Mouse (Mus musculus) olfactory bulb, adult 2 months (tissue): ENCODE results near the gene Gpr176. TPM values are rescaled to one million over a fixed set of nuclear protein-coding genes. Genes with fewer than 3 reads are reported as not detected.
A peak's percentile ranks its signal among the peaks of the same experiment; 100 is the strongest.

Experiments used
- H3K27ac ChIP-seq: fragments of 200-500 bp; 2 replicates; pipeline ENCODE4 v1.5.1; 2012; ENCODE audit warnings: low read depth, low read length; ENCODE audit not compliant: insufficient read depth
- H3K4me1 ChIP-seq: fragments of 200-500 bp; 2 replicates; pipeline ENCODE4 v1.6.1; 2012; ENCODE audit warnings: low read length; ENCODE audit not compliant: control insufficient read depth, insufficient read depth
- H3K4me3 ChIP-seq: fragments of 200-500 bp; 2 replicates; pipeline ENCODE4 v1.5.1; 2012; ENCODE audit warnings: mild to moderate bottlenecking, low read depth, low read length, moderate library complexity; ENCODE audit not compliant: insufficient read depth
- CTCF ChIP-seq: fragments of 200-500 bp; IDR thresholded peaks from 2 replicates; pipeline ENCODE4 v1.5.1; 2012; ENCODE audit warnings: low read depth, mild to moderate bottlenecking, low read length, moderate library complexity; ENCODE audit not compliant: insufficient read depth
- POLR2A ChIP-seq: fragments of 200-500 bp; IDR thresholded peaks from 2 replicates; pipeline ENCODE4 v1.6.1; 2012; ENCODE audit warnings: mild to moderate bottlenecking, low read depth, low read length, moderate library complexity; ENCODE audit not compliant: insufficient read depth
- WGBS: fragments of 180-500 bp; shearing (Covaris S2); methylation state at CpG from one replicate; pipeline ENCODE4 v1.1.7; 2018; 5-methylcytosine and 5-hydroxymethylcytosine counted together
- polyA plus RNA-seq: library from polyadenylated mRNA; stranded (reverse); fragments of >200 nt; gene quantifications from 2 replicates; pipeline ENCODE4 v1.2.4, GENCODE M21; 2012; ENCODE audit warnings: low replicate concordance; ENCODE audit not compliant: missing spikeins, insufficient read depth, insufficient read length

Gpr176 gene
- polyA plus RNA-seq, 1 experiment = not detected

GRCm38 (mm10) chr2:118401834-118402727 is 28.9 kb upstream of the Gpr176 start:
- peaks cover 9% of the 10 kb centered on the region for H3K4me1 ChIP-seq
- no peak for TF ChIP-seq CTCF
- H3K27ac ChIP-seq = 0 out of 2 replicates have a peak overlapping the region, but pooled peaks have one; percentile 62
- 51% methylated on average over 5 of the region's 5 CpGs for WGBS
- no peak overlapping the region for H3K4me3 ChIP-seq

DNA sequence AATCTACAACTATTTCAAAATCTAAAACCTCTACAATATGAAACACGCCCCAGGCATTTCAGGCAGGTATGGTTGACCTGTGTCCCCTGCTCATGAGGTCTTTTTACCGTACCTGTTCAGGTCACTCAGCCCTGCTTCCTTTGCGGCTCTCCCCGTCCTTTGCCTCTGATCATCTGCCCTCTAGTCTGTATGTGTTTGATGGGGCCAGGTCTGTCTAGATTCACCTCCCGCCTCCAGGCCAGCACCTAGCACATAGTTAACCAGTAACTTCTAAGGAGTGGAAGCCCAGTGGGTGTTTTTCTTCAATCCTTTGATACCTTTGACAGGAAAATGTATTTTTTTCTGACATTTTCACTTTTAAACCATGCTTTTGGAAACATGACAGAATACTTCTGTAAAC is 26.5 kb upstream of the Gpr176 start:
- 95% methylated on average over 5 of the region's 5 CpGs for WGBS

DNA sequence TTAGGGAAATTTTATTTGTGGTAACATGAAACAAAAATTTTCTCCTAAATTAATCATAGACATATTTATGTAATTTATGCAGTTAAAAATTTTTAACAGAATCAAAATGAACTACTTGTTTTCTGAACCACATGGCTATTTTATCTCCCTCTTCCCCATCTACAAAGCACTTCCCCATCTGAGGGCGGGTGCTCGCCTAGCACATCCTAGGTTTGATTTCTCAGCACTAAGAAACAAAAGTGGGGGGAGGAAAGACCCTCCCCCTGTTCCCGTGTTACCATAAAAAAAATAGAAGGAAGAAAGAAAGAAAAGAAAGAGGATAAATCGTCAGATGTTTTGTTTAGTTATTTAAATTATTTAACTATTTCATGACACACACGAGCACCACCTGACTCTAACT is 18.0 kb upstream of the Gpr176 start:
- whole genome bisulfite sequencing = 68% methylated on average over 5 of the region's 5 CpGs
- no peak overlapping the region for H3K4me3 ChIP-seq
- TF ChIP-seq CTCF = no peak
- no peak for TF ChIP-seq POLR2A
- no peak overlapping the region for H3K27ac ChIP-seq
- H3K4me1 ChIP-seq = 0 out of 2 replicates have a peak, but pooled peaks cover 3% of the 10 kb centered on the region

More for the DNA sequence above, 26.5 kb upstream of the Gpr176 start:
- Histone ChIP-seq H3K4me3 (no peak overlapping the region), H3K4me1 (peaks cover 9% of the 10 kb centered on the region), H3K27ac (no peak overlapping the region)
- TF ChIP-seq POLR2A (no peak), CTCF (no peak)

GRCm38 (mm10) chr2:118390072-118390471 is 16.9 kb upstream of the Gpr176 start:
- no peak overlapping the region for H3K4me3 ChIP-seq
- 48% methylated on average over 5 of the region's 5 CpGs for WGBS
- TF ChIP-seq CTCF (no peak), POLR2A (no peak)
- H3K4me1 ChIP-seq = 0 out of 2 replicates have a peak, but pooled peaks cover 3% of the 10 kb centered on the region
- H3K27ac ChIP-seq = no peak overlapping the region

- WGBS = 53% methylated on average over 3 of the region's 3 CpGs
- Histone ChIP-seq H3K4me1 (0 out of 2 replicates have a peak, but pooled peaks cover 3% of the 10 kb centered on the region), H3K4me3 (no peak overlapping the region), H3K27ac (no peak overlapping the region)
- TF ChIP-seq CTCF (no peak), POLR2A (no peak)
Observed at GRCm38 (mm10) chr2:118389569-118389968, 16.4 kb upstream of the Gpr176 start.

- Histone ChIP-seq H3K27ac (peak within 1 kb of the TSS; percentile 69), H3K4me3 (peak within 1 kb of the TSS; percentile 89), H3K4me1 (0 out of 2 replicates have a peak, but pooled peaks cover 3% of the 10 kb centered on the region)
- under 1% methylated on average over 61 of the region's 61 CpGs for WGBS
- TF ChIP-seq POLR2A (peak; percentile 68), CTCF (no peak)
Observed at GRCm38 (mm10) chr2:118388341-118389335, 15.4 kb upstream of the Gpr176 start, which contains the start of gene Eif2ak4. Gene Eif2ak4, plus strand, starts transcription at chr2:118388618.

DNA sequence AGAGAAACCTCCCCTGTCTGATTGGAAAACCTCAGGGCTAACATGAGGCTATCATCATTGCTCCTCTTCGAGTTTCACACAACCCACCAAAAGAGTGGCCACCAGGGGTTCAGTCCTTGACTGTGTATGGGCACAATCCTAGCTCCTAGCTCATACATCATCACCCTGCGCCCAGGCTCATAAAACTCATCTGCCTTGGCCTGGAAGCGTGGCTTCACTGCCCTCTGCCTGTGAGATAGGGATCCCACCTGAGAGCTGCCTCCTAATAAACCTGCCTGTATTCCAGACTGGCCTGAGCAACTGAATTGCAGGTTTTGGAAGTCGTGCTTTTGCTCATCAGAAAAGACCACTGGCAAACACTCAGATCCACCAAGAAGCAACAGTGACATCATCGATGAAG is 10.2 kb upstream of the Gpr176 start:
- Histone ChIP-seq H3K4me3 (no peak overlapping the region), H3K4me1 (no peaks in the 10 kb centered on the region), H3K27ac (no peak overlapping the region)
- WGBS = 83% methylated on average over 5 of the region's 5 CpGs
- TF ChIP-seq CTCF (no peak), POLR2A (no peak)

DNA sequence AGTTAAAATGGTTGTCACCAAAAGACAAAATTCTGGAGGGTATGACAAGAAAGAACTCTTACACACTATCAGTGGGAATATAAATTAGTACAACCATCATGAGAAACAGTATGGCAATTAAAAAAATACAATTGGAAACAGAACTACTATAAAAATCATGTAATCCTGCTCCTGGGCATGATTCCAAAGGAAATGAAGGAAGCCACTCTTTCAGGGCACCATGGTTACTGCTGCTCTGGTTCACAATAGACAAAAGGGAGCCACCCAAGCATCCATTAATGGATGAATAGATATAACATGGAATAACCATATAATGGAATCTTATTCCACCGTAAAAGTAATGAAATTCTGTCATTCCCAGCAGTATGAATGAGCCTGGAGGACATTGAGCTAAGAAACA is 6.5 kb upstream of the Gpr176 start:
- H3K27ac ChIP-seq = no peak overlapping the region
- H3K4me3 ChIP-seq = no peak overlapping the region
- TF ChIP-seq CTCF = no peak
- 3% methylated on average over 1 of the region's 1 CpGs for WGBS
- no peaks in the 10 kb centered on the region for H3K4me1 ChIP-seq

DNA sequence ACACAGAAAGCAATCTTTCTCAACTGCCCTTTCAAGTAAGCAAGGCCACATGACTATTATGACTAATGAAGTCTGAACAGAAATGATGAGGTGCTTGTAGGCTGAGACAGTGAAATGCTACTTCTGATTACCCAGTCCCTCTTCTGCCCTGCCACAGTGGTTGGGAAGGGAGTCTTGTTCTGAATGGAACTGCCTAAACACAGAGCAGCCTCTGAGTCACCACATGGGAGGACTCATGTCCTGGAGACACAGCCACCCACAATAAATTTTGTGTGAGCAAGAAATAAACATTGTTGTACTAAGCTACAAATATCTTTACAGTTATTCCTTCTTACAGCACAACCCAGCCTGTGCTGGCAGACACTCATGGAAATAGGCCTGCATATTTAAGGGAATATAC is 2.7 kb upstream of the Gpr176 start:
- Histone ChIP-seq H3K27ac (no peak overlapping the region), H3K4me1 (peaks cover 15% of the 10 kb centered on the region), H3K4me3 (no peak overlapping the region)
- no peak for TF ChIP-seq POLR2A
- TF ChIP-seq CTCF = no peak
